Mouse (Mus musculus) hematopoietic stem cell, adult 5-6 weeks (primary cell): ENCODE data around the gene Mmp20. TPM values are rescaled to one million over a fixed set of nuclear protein-coding genes. Genes with fewer than 3 reads are reported as not detected.
A peak's percentile ranks its signal among the peaks of the same experiment; 100 is the strongest.

Source experiments
- ATAC-seq, 2 experiments: fragments of 125-278 bp in 1 of 2; replicated peaks in 1 of 2; 2 replicates each; pipeline ENCODE4 v1.8.0; 2016 to 2017; ENCODE audit warnings: inconsistent platforms in 2 of 2, mild to moderate bottlenecking in 2 of 2, moderate number of reproducible peaks in 2 of 2, low read depth in 1 of 2, moderate TSS enrichment in 1 of 2; ENCODE audit not compliant: low FRiP score in 2 of 2, poor library complexity in 2 of 2, severe bottlenecking in 2 of 2, insufficient read depth in 1 of 2, low TSS enrichment in 1 of 2
- total RNA-seq: library from RNA; stranded (forward); fragments of 172-1452, 232-1000 nt; gene quantifications from 2 replicates; pipeline ENCODE4 v1.2.3, GENCODE M21; 2017

Gene Mmp20
- not detected in 2 replicates for total RNA-seq

GRCm38 (mm10) chr9:7627931-7628330, at the start of gene Mmp20:
Mmp20 (plus strand) TSS chr9:7628231.
- ATAC-seq = no peak

GRCm38 (mm10) chr9:7590063-7590462, 38.0 kb upstream of the Mmp20 start:
- no peak for ATAC-seq

GRCm38 (mm10) chr9:7593272-7593812, 34.7 kb upstream of the Mmp20 start:
- peak in 1 of 2 experiments; percentile 44; a peak in 1 of 4 replicates for ATAC-seq

- peak; percentile 99 for ATAC-seq
Observed at GRCm38 (mm10) chr9:7594816-7595540, 33.1 kb upstream of the Mmp20 start.

GRCm38 (mm10) chr9:7602982-7603742, 24.9 kb upstream of the Mmp20 start:
- peak; percentile 88 to 92 for ATAC-seq

GRCm38 (mm10) chr9:7604005-7604404, 24.0 kb upstream of the Mmp20 start:
- ATAC-seq = peak; percentile 19 to 40; a peak in 2 of 4 replicates

GRCm38 (mm10) chr9:7605638-7606037, 22.4 kb upstream of the Mmp20 start:
- no peak for ATAC-seq

GRCm38 (mm10) chr9:7622582-7622981, 5.4 kb upstream of the Mmp20 start:
- ATAC-seq = no peak

- ATAC-seq = no peak
Observed at GRCm38 (mm10) chr9:7633936-7634335, 5.9 kb downstream of the Mmp20 start.

GRCm38 (mm10) chr9:7647901-7648300, 19.9 kb downstream of the Mmp20 start:
- ATAC-seq = no peak

- ATAC-seq = 0 out of 4 replicates have a peak, but pooled peaks of 1 of the 2 experiments have one; percentile 10
Observed at GRCm38 (mm10) chr9:7650397-7651180, 22.6 kb downstream of the Mmp20 start.

- no peak for ATAC-seq
Observed at GRCm38 (mm10) chr9:7652351-7653085, 24.5 kb downstream of the Mmp20 start.

- ATAC-seq = no peak
Observed at GRCm38 (mm10) chr9:7657946-7658345, 29.9 kb downstream of the Mmp20 start.

GRCm38 (mm10) chr9:7659469-7660020, 31.5 kb downstream of the Mmp20 start:
- no peak for ATAC-seq

- ATAC-seq = no peak
Observed at GRCm38 (mm10) chr9:7661371-7661770, 33.3 kb downstream of the Mmp20 start.

- ATAC-seq = no peak
Observed at GRCm38 (mm10) chr9:7669674-7670073, 41.6 kb downstream of the Mmp20 start.

GRCm38 (mm10) chr9:7672985-7673384, 45.0 kb downstream of the Mmp20 start:
- ATAC-seq = no peak
